In the genomic region with DNA sequence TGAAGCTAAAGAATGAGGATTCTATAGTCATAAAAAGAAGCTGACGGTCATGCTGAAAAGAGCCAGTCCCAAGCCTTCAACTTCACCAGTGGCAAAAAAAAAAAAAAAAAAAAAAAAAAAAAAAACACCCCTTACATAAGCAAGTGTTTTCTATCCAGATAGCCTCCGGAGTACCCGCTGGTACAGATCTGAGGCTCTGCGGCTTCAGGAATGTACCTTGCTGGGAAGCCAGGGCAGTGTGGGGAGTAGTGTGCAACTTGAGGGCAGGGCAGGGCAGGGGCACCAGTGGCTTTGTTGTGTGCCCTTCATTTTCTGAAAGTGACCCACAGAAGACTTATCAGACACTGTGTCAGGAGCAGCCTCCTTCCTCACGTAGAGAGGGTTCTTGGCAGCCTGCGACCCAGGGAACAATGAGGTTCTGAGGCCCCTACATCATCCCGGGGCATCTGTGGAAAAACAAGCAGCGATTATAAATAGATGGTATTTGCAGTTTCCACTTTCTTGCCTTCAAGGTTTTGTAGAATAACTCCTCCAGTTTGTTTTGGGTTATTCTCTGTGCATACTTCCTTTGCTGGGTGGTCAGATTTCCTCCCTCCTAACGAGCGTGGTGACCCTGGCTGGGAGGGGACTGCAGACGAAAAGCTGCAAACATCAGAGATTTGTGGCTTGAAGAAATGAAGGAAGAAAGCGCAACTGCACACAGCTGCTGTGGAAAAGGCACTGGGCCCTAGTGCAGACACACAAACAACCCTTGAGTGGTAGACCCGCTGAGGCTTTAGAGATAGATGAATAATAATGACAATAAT, we compare ENCODE assay signal across 10 mouse cellular contexts. TPM values are rescaled to one million over a fixed set of nuclear protein-coding genes. Genes with fewer than 3 reads are reported as not detected.
DNase-seq lines count a peak whose midpoint lies in the region; ATAC-seq and TF ChIP-seq lines count a peak whose summit lies in the region.
"Had no signal": no experiment of that assay in that cellular context is flagged by ENCODE, and none has a peak within 500 bp of the region (broad histone marks: within the 10 kb centered on the region; RNA-seq: fewer than 3 reads in every experiment).

No protein-coding gene starts in this region.

- ATAC-seq in heart, embryonic 14.5 days (ENCODE audit: insufficient number of reproducible peaks, insufficient read depth, low FRiP score, low read depth) = 0 out of 2 replicates have a peak, but pooled peaks have one; percentile 36
- ATAC-seq in lung, embryonic 14.5 days (ENCODE audit: insufficient read depth) = no peak
- ATAC-seq in embryonic facial prominence, embryonic 12.5 days (ENCODE audit: insufficient number of reproducible peaks, insufficient read depth, low FRiP score, low TSS enrichment) = no peak
- ATAC-seq in intestine, postnatal 0 days = no peak

- H3K36me3 ChIP-seq in heart, embryonic 14.5 days (ENCODE audit: control insufficient read depth, insufficient read depth, low read length) = no peaks in the 10 kb centered on the region
- H3K36me3 ChIP-seq in lung, embryonic 14.5 days (ENCODE audit: insufficient read depth) = no peaks in the 10 kb centered on the region
- peaks cover 9% of the 10 kb centered on the region; the same call in 1 of the 2 replicates for H3K36me3 ChIP-seq in embryonic facial prominence, embryonic 12.5 days
- H3K36me3 ChIP-seq in intestine, postnatal 0 days (ENCODE audit: control insufficient read depth, insufficient read depth) = 0 out of 2 replicates have a peak, but pooled peaks cover 4% of the 10 kb centered on the region

- peaks cover 7 to 15% of the 10 kb centered on the region in 2 experiments; a peak in 2 of 4 replicates for H3K4me1 ChIP-seq in heart, embryonic 14.5 days (ENCODE audit: control insufficient read depth in 2 of 2, insufficient read depth in 2 of 2, low read length in 2 of 2)
- peaks cover 7% of the 10 kb centered on the region for H3K4me1 ChIP-seq in lung, embryonic 14.5 days (ENCODE audit: insufficient read depth)
- H3K4me1 ChIP-seq in embryonic facial prominence, embryonic 12.5 days = peaks cover 39% of the 10 kb centered on the region
- H3K4me1 ChIP-seq in intestine, postnatal 0 days (replicated peaks; ENCODE audit: control insufficient read depth, insufficient read depth, low read length) = no peaks in the 10 kb centered on the region

- no peak overlapping the region for H3K4me3 ChIP-seq in heart, embryonic 14.5 days (ENCODE audit: control insufficient read depth in 1 of 2, insufficient read depth in 1 of 2, low read depth in 1 of 2, low read length in 2 of 2)
- no peak overlapping the region for H3K4me3 ChIP-seq in lung, embryonic 14.5 days (ENCODE audit: low read depth, low read length)
- H3K4me3 ChIP-seq in embryonic facial prominence, embryonic 12.5 days = no peak overlapping the region
- H3K4me3 ChIP-seq in intestine, postnatal 0 days (ENCODE audit: low read depth, low read length) = no peak overlapping the region

- DNase-seq in heart, adult 8-10 months (ENCODE audit: low spot score) = no peak
- DNase-seq in lung, embryonic 14.5 days = no peak
- DNase-seq in lung, postnatal 14 days = no peak
- DNase-seq in cerebellum, adult 9-11 months = no peak
- DNase-seq in right cerebral cortex, adult 18-20 months = no peak
- DNase-seq: thymus, postnatal 25 days had no signal

- H3K27ac ChIP-seq in heart, embryonic 14.5 days (replicated peaks in 1 of 2; ENCODE audit: control insufficient read depth in 1 of 2, insufficient read depth in 1 of 2, low read depth in 2 of 2, low read length in 2 of 2) = peak overlapping the region; percentile 28 to 41; a peak in 3 of 4 replicates
- H3K27ac ChIP-seq in lung, embryonic 14.5 days (ENCODE audit: low read depth) = peak overlapping the region; percentile 70
- H3K27ac ChIP-seq in embryonic facial prominence, embryonic 12.5 days = 0 out of 2 replicates have a peak overlapping the region, but pooled peaks have one; percentile 50
- 0 out of 2 replicates have a peak overlapping the region, but pooled peaks have one; percentile 21 for H3K27ac ChIP-seq in intestine, postnatal 0 days (ENCODE audit: low read depth, low read length)

- H3K9ac ChIP-seq in heart, embryonic 14.5 days (ENCODE audit: low read length) = no peak overlapping the region
- H3K9ac ChIP-seq in lung, embryonic 14.5 days = no peak overlapping the region
- H3K9ac ChIP-seq in embryonic facial prominence, embryonic 12.5 days = no peak overlapping the region
- H3K9ac ChIP-seq in intestine, postnatal 0 days (ENCODE audit: low read depth, low read length) = no peak overlapping the region

- no peak overlapping the region for H3K4me2 ChIP-seq in heart, embryonic 14.5 days (ENCODE audit: low read length)
- no peak overlapping the region for H3K4me2 ChIP-seq in lung, embryonic 14.5 days
- no peak overlapping the region for H3K4me2 ChIP-seq in embryonic facial prominence, embryonic 12.5 days (replicated peaks)
- no peak overlapping the region for H3K4me2 ChIP-seq in intestine, postnatal 0 days (replicated peaks; ENCODE audit: low read depth)
- H3K4me2 ChIP-seq: liver, embryonic 11.5 days had no signal

- TF ChIP-seq CTCF in lung, embryonic 14.5 days (IDR thresholded peaks at IDR 0.05; ENCODE audit: low read depth) = no peak
- TF ChIP-seq CTCF in intestine, postnatal 0 days (IDR thresholded peaks at IDR 0.05; ENCODE audit: low read depth) = no peak

- H3K9me3 ChIP-seq in heart, embryonic 14.5 days (ENCODE audit: control insufficient read depth, low read length) = no peaks in the 10 kb centered on the region
- H3K9me3 ChIP-seq in lung, embryonic 14.5 days (ENCODE audit: low read depth, low read length) = no peaks in the 10 kb centered on the region
- H3K9me3 ChIP-seq in embryonic facial prominence, embryonic 12.5 days = no peaks in the 10 kb centered on the region
- H3K9me3 ChIP-seq in intestine, postnatal 0 days (ENCODE audit: control insufficient read depth) = no peaks in the 10 kb centered on the region

- no peaks in the 10 kb centered on the region for H3K27me3 ChIP-seq in heart, embryonic 14.5 days (ENCODE audit: control insufficient read depth, insufficient read depth, low read length)
- no peaks in the 10 kb centered on the region for H3K27me3 ChIP-seq in lung, embryonic 14.5 days (ENCODE audit: insufficient read depth, low read length)
- H3K27me3 ChIP-seq in embryonic facial prominence, embryonic 12.5 days = no peaks in the 10 kb centered on the region
- H3K27me3 ChIP-seq in intestine, postnatal 0 days (replicated peaks; ENCODE audit: control insufficient read depth, insufficient read depth, low read length) = no peaks in the 10 kb centered on the region

- 51% methylated on average over 13 of the region's 13 CpGs for WGBS in heart, embryonic 14.5 days
- 53% methylated on average over 13 of the region's 13 CpGs for WGBS in lung, embryonic 14.5 days
- 46% methylated on average over 13 of the region's 13 CpGs for WGBS in embryonic facial prominence, embryonic 12.5 days
- WGBS in intestine, postnatal 0 days = 57% methylated on average over 13 of the region's 13 CpGs

RNA-seq across cellular contexts. Expression of a gene that starts 26.5 kb away (rescaled TPM):
- polyA plus RNA-seq in heart, embryonic 14.5 days (2014; fragmentation: Nextera tagmentation; extraction: Ambion mirVana) = 6.1 and 7.5 TPM in 2 replicates
- total RNA-seq in heart, adult 8-10 months (2022) = 10 to 100 TPM; 13.2 to 30.0 (median 26.7) TPM
- 9.9 and 10.8 TPM in 2 replicates for polyA plus RNA-seq in lung, embryonic 14.5 days (2014; fragmentation: Nextera tagmentation; extraction: Ambion mirVana)
- polyA plus RNA-seq in embryonic facial prominence, embryonic 12.5 days (2016; fragmentation: Nextera tagmentation; extraction: Ambion mirVana) = 45.1 and 46.2 TPM in 2 replicates
- polyA plus RNA-seq in intestine, postnatal 0 days (2015; fragmentation: Nextera tagmentation; extraction: Ambion mirVana) = 11.7 and 12.7 TPM in 2 replicates
